Mouse (Mus musculus) brain, adult 10 weeks (tissue): ENCODE results near the gene 4931428L18Rik. TPM values are rescaled to one million over a fixed set of nuclear protein-coding genes. Genes with fewer than 3 reads are reported as not detected.

ENCODE experiments used
- polyA plus RNA-seq: library from polyadenylated mRNA; stranded (reverse); fragments of 350-450 nt; fragmentation: Illumina TruSeq; extraction: RNeasy Lipid Tissue Mini Kit (QIAGEN cat#74804); gene quantifications from one replicate; pipeline ENCODE4 v1.2.3, GENCODE M21; 2015; ENCODE audit warnings: low read depth, low replicate concordance

The 4931428L18Rik gene
- not detected for polyA plus RNA-seq

GRCm38 (mm10) chr1:31222564-31222963, at the start of gene 4931428L18Rik, which contains the start of gene Pih1d3:
Gene 4931428L18Rik, minus strand, starts transcription at chr1:31222684.
Gene Pih1d3, plus strand, starts transcription at chr1:31222838.

GRCm38 (mm10) chr1:31176101-31176500, 46.4 kb downstream of the 4931428L18Rik start, which contains the start of gene Lgsn:
Gene Lgsn, plus strand, starts transcription at chr1:31176401.

GRCm38 (mm10) chr1:30977868-30978267, 244.6 kb downstream of the 4931428L18Rik start, which contains the start of gene AC153137.1:
Gene AC153137.1, minus strand, starts transcription at chr1:30977968.

Other genes starting within 250 kb of the 4931428L18Rik start
- not detected for gene AC153137.1, start 244.7 kb downstream of the 4931428L18Rik start, polyA plus RNA-seq
- gene Lgsn, start 46.3 kb downstream of the 4931428L18Rik start, polyA plus RNA-seq: not detected
- gene Pih1d3, start 154 bp upstream of the 4931428L18Rik start, polyA plus RNA-seq: not detected